Mouse (Mus musculus): ENCODE results near the gene Tm9sf2.

The Tm9sf2 gene

GRCm38 (mm10) chr14:122106822-122107468, at the start of gene Tm9sf2:
TSS of gene Tm9sf2 (plus strand) at chr14:122107038.
- TF ChIP-seq GATA4 (IDR thresholded peaks at IDR 0.05; ENCODE audit: insufficient replicate concordance, low read length): no peak

GRCm38 (mm10) chr14:122057941-122058346, 48.9 kb upstream of the Tm9sf2 start:
- TF ChIP-seq GATA4 (IDR thresholded peaks at IDR 0.05; ENCODE audit: insufficient replicate concordance, low read length): no peak

- no peak for TF ChIP-seq GATA4 (IDR thresholded peaks at IDR 0.05; ENCODE audit: insufficient replicate concordance, low read length)
Measured at GRCm38 (mm10) chr14:122060642-122061041, 46.2 kb upstream of the Tm9sf2 start.

DNA sequence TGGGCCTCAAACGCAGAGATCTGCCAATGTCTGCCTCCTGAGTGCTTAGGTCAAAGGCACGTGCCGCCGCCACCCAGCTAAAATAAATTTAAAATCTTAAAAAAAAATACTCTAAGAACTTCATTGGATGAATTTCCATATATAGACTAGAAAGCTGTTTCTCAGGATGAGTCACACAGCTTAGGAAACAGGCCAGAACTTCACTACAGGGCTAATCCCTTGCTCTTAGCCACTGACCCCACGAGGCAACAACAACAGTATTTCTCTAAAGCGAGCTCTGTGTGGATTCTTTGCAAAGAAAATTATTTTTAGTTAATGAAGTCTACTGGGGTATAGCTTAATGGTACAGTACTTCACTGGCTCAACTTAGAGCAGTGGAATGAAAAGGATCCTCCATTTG, 45.5 kb upstream of the Tm9sf2 start:
- no peak for TF ChIP-seq GATA4 (IDR thresholded peaks at IDR 0.05; ENCODE audit: insufficient replicate concordance, low read length)

DNA sequence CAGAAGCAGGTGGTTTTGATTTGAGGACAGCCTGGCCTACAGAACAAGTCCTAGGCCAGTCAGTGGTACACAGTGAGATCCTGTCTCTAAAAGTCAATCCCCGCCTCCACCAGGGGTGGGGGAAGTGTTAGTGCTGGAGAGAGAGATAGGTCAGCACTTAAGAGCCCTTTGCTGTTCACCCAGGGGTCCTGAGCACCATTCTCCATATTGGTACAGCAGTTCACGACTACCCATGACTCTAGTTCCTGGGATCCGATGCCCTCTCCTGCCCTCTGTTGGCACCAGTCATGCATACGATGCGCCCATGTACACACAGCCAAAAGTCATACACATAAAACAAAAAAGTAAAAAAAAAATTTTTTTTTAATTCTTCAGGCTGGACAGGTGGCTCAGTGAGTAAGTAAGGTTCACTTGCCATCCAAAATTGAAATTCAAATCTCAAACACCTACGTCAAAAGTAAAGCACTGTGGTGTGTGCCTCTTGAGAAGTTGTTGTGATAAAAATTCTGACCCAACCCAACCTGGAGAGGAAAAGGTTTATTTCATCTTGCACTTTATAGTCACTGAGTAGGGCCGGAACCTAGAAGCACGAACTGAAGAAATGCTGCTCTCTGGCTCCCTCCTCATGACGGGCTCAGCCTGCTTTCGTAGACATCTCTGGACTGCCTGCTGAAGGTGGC, 44.3 kb upstream of the Tm9sf2 start:
- TF ChIP-seq GATA4 (IDR thresholded peaks at IDR 0.05; ENCODE audit: insufficient replicate concordance, low read length): no peak

DNA sequence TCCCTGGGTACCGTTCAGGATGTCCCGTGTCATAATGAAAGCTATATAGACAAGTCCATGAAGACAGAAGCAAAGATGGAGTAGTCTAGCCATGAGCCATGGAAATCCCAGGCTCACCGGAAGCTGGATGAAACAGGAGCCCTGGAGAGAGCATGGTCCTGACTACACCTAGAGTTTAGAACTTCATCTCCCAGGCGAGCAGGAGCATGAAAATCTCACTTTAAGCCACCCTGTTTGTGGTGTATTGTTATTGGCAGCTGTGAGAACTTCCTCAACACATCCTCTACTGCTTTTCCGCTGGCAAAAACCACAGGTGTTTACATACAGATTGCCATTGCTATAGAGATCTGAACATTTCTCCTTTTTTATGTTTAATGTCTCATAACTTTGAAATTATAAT, 43.2 kb upstream of the Tm9sf2 start:
- TF ChIP-seq GATA4 (IDR thresholded peaks at IDR 0.05; ENCODE audit: insufficient replicate concordance, low read length): no peak

- no peak for TF ChIP-seq GATA4 (IDR thresholded peaks at IDR 0.05; ENCODE audit: insufficient replicate concordance, low read length)
Measured at GRCm38 (mm10) chr14:122064519-122064918, 42.3 kb upstream of the Tm9sf2 start.

- TF ChIP-seq GATA4 (IDR thresholded peaks at IDR 0.05; ENCODE audit: insufficient replicate concordance, low read length): no peak
Measured at GRCm38 (mm10) chr14:122066243-122066642, 40.6 kb upstream of the Tm9sf2 start.

DNA sequence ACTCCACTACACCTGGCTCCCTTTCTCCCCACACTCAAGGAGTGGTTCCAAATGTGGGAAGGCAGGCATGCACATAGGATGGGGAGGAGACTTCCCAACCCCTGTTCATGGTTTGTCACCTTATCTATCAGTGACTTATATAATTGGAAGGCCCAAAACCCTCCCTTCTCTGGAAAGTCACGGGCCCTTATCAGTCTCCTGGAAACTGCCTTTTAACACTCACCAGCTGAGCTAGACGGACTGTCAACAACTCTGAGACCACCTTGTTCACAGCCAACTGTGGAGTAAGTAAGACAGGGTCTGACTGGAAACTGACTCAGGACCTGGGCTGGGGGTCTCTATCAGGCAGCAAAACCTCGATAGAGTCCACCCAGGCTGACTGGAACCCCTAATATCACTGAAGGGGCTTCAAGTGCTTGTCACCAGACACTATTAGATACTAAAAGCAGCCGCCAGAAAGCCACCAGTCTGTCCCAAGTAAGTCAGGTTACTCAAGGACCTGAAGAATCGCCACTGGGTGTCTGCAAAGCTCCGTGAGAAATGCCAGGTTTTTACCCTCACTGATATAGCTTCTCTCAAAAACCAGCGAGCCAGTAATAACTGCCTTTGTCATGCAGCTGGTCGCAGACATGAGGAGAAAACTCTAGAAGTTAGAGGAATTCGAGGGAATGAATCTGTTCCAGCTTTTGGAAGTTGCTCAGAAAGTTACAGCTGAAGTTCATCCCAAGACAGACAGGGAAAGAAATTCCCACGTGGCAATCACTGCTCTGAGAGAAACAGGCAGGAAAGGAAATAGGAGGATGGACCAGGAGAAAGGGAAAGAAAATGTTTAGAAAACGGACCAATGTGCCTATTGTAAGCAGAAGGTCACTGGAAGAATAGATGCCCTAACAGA, 37.8 kb upstream of the Tm9sf2 start:
- TF ChIP-seq GATA4 (IDR thresholded peaks at IDR 0.05; ENCODE audit: insufficient replicate concordance, low read length): no peak

DNA sequence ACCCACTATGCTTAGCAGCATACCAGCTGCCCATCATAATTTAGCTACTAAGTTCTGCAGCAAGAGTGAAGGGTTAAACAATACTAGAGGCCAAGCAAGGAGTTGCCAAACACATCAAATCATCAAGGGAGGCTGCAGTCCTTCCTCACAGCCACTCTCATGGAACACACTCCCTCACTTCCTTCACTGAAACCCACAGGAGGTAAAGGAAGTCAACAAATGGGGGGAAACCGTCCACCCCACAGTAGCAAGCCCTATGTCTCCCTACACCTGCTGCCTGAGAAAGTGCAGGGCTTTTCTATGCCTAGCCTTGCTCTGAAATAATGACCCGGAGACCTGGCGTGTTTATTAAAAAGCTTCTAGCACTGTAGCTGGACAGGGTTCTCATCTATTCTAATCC, 36.9 kb upstream of the Tm9sf2 start:
- no peak for TF ChIP-seq GATA4 (IDR thresholded peaks at IDR 0.05; ENCODE audit: insufficient replicate concordance, low read length)

- TF ChIP-seq GATA4 (IDR thresholded peaks at IDR 0.05; ENCODE audit: insufficient replicate concordance, low read length): no peak
Measured at GRCm38 (mm10) chr14:122073422-122073821, 33.4 kb upstream of the Tm9sf2 start.

DNA sequence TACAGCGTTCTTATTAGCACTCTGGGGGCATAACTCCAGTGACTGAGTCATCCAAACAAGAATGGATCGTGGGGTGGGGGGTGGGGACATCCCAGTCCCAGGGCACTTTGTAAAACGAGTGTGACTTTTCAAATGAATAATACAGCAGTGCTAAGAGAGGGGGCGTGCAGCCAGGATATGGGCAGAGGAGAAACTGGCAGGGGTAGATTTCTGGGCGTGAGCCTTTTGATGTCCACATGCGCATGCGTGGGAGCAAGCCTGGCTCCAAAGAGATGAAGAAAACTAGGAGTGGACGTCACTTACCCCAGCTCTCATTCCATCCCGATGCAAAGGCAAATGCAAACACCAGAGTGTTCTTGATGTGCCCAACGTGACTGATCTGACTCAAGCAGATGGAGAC, 32.5 kb upstream of the Tm9sf2 start:
- no peak for TF ChIP-seq GATA4 (IDR thresholded peaks at IDR 0.05; ENCODE audit: insufficient replicate concordance, low read length)

- no peak for TF ChIP-seq GATA4 (IDR thresholded peaks at IDR 0.05; ENCODE audit: insufficient replicate concordance, low read length)
Measured at GRCm38 (mm10) chr14:122075485-122076200, 31.2 kb upstream of the Tm9sf2 start.

GRCm38 (mm10) chr14:122077017-122077416, 29.8 kb upstream of the Tm9sf2 start:
- no peak for TF ChIP-seq GATA4 (IDR thresholded peaks at IDR 0.05; ENCODE audit: insufficient replicate concordance, low read length)

DNA sequence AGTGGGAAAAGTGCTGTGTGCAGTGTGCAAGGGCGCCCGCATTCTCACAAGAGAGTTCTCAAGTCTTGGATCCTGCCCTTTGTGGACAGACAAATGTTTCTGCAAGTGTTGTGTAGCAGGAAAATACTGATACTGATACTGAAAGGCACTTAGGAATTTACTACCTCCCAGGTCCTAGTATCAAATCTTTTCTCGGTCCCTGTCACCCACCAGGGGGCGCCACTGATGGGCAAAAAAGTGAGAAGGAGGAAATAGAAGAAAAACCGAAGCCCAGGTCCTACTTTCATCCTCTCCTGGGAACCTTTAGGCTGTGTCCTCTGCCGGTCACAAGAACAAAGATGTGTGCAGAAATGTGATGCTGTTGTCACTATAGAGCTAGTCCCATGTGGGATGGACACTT, 27.4 kb upstream of the Tm9sf2 start:
- no peak for TF ChIP-seq GATA4 (IDR thresholded peaks at IDR 0.05; ENCODE audit: insufficient replicate concordance, low read length)
